Mouse (Mus musculus) CH12.LX (cell line): ENCODE data around the gene Zfp609. TPM values are rescaled to one million over a fixed set of nuclear protein-coding genes. Genes with fewer than 3 reads are reported as not detected.
A peak's percentile ranks its signal among the peaks of the same experiment; 100 is the strongest.

Experiments
- DNase-seq: peaks from one replicate; pipeline ENCODE4 v3.0.0-alpha.2; 2013; ENCODE audit errors: extremely low read depth
- H3K27ac ChIP-seq: 2 replicates; pipeline ENCODE4 v1.5.1; 2012; ENCODE audit warnings: low read depth, mild to moderate bottlenecking, control low read depth, moderate library complexity; ENCODE audit not compliant: insufficient read depth
- H3K27me3 ChIP-seq: replicated peaks from 2 replicates; pipeline ENCODE3; 2012; ENCODE audit warnings: inconsistent platforms
- H3K36me3 ChIP-seq, 2 experiments: replicated peaks in 1 of 2; 2 replicates each; pipeline versions ENCODE3 to v1.6.1; 2012; ENCODE audit warnings: inconsistent platforms in 1 of 2, low read length in 1 of 2, mild to moderate bottlenecking in 1 of 2, mixed read lengths in 1 of 2, moderate library complexity in 1 of 2; ENCODE audit not compliant: control insufficient read depth in 1 of 2, insufficient read depth in 1 of 2
- H3K4me1 ChIP-seq, 2 experiments: 2 replicates each; pipeline ENCODE4 v1.6.1; 2012; ENCODE audit warnings: inconsistent platforms in 1 of 2, moderate library complexity in 1 of 2; ENCODE audit not compliant: insufficient read depth in 2 of 2, control insufficient read depth in 1 of 2
- H3K4me2 ChIP-seq: 2 replicates; pipeline ENCODE4 v1.6.1; 2012; ENCODE audit warnings: low read depth, mild to moderate bottlenecking, control low read depth; ENCODE audit not compliant: poor library complexity, insufficient read depth, severe bottlenecking
- H3K4me3 ChIP-seq, 3 experiments: fragments of 150-350 bp in 1 of 3; sonication (generic) in 1 of 3; replicated peaks in 1 of 3; 2 replicates each; pipeline versions ENCODE3 to v1.5.1; 2011 to 2012; ENCODE audit warnings: low read depth in 2 of 3, low read length in 2 of 3, mild to moderate bottlenecking in 2 of 3, moderate library complexity in 2 of 3, control low read depth in 1 of 3, improper control_type of control experiment in 1 of 3, inconsistent platforms in 1 of 3, mixed read lengths in 1 of 3; ENCODE audit not compliant: poor library complexity in 1 of 3
- H3K79me2 ChIP-seq: replicated peaks from 2 replicates; pipeline ENCODE4 v1.6.1; 2012; ENCODE audit warnings: mild to moderate bottlenecking, moderate library complexity; ENCODE audit not compliant: control insufficient read depth, poor library complexity, insufficient read depth, severe bottlenecking; ENCODE audit errors: extremely low read depth
- H3K9ac ChIP-seq: 2 replicates; pipeline ENCODE4 v1.6.1; 2012; ENCODE audit warnings: low read depth, mild to moderate bottlenecking, control low read depth, moderate library complexity; ENCODE audit not compliant: insufficient read depth
- H3K9me3 ChIP-seq: replicated peaks from 2 replicates; pipeline ENCODE3; 2012; ENCODE audit warnings: low read length, inconsistent platforms, mixed read lengths
- CTCF ChIP-seq, 2 experiments: IDR thresholded peaks in 1 of 2; conservative IDR thresholded peaks in 1 of 2; 2 replicates each; pipeline ENCODE4 v1.5.1; 2011 to 2012; ENCODE audit warnings: low read depth in 2 of 2, low read length in 2 of 2, improper control_type of control experiment in 1 of 2, inconsistent platforms in 1 of 2, mild to moderate bottlenecking in 1 of 2, moderate library complexity in 1 of 2
- E2F4 ChIP-seq: IDR thresholded peaks from 2 replicates; pipeline ENCODE4 v1.6.1; 2011; ENCODE audit warnings: low read depth, low read length, improper control_type of control experiment; ENCODE audit not compliant: insufficient replicate concordance
- ELF1 ChIP-seq: IDR thresholded peaks from 2 replicates; pipeline ENCODE4 v1.6.1; 2014; ENCODE audit warnings: low read depth, mild to moderate bottlenecking, inconsistent platforms, low read length, improper control_type of control experiment
- IRF4 ChIP-seq: IDR thresholded peaks from 2 replicates; pipeline ENCODE4 v1.6.1; 2014; ENCODE audit warnings: low read depth, mild to moderate bottlenecking, inconsistent platforms, low read length, improper control_type of control experiment
- JUND ChIP-seq: conservative IDR thresholded peaks from 2 replicates; pipeline ENCODE4 v1.6.1; 2011; ENCODE audit warnings: low read depth, low read length, improper control_type of control experiment
- KAT2A ChIP-seq: IDR thresholded peaks from 2 replicates; pipeline ENCODE4 v1.6.1; 2012; ENCODE audit warnings: low read length, improper control_type of control experiment, inconsistent platforms; ENCODE audit not compliant: insufficient replicate concordance
- MAZ ChIP-seq: IDR thresholded peaks from 2 replicates; pipeline ENCODE4 v1.6.1; 2012; ENCODE audit warnings: low read depth, mild to moderate bottlenecking, inconsistent platforms, low read length, improper control_type of control experiment, moderate library complexity
- MEF2A ChIP-seq: IDR thresholded peaks from 2 replicates; pipeline ENCODE4 v1.6.1; 2014; ENCODE audit warnings: low read depth, mild to moderate bottlenecking, inconsistent platforms, low read length, improper control_type of control experiment, borderline replicate concordance
- MXI1 ChIP-seq: IDR thresholded peaks from 2 replicates; pipeline ENCODE4 v1.6.1; 2011; ENCODE audit warnings: mild to moderate bottlenecking, low read depth, low read length, improper control_type of control experiment
- PAX5 ChIP-seq: IDR thresholded peaks from 2 replicates; pipeline ENCODE4 v1.6.1; 2012; ENCODE audit warnings: low read length, inconsistent platforms, mixed read lengths
- POLR2AphosphoS2 ChIP-seq: IDR thresholded peaks from 2 replicates; pipeline ENCODE4 v1.6.1; 2011; ENCODE audit warnings: low read depth, low read length, improper control_type of control experiment
- RAD21 ChIP-seq: IDR thresholded peaks from 2 replicates; pipeline ENCODE4 v1.6.1; 2011; ENCODE audit warnings: low read depth, mild to moderate bottlenecking, low read length, improper control_type of control experiment, moderate library complexity
- RCOR1 ChIP-seq: conservative IDR thresholded peaks from 2 replicates; pipeline ENCODE4 v1.6.1; 2012; ENCODE audit warnings: low read depth, mild to moderate bottlenecking, inconsistent platforms, low read length, improper control_type of control experiment
- SIN3A ChIP-seq: IDR thresholded peaks from 2 replicates; pipeline ENCODE4 v1.6.1; 2012; ENCODE audit warnings: low read length, improper control_type of control experiment, inconsistent platforms
- SMC3 ChIP-seq: IDR thresholded peaks from 2 replicates; pipeline ENCODE4 v1.6.1; 2011; ENCODE audit warnings: low read depth, low read length, improper control_type of control experiment
- UBTF ChIP-seq: IDR thresholded peaks from 2 replicates; pipeline ENCODE4 v1.6.1; 2012; ENCODE audit warnings: low read depth, mild to moderate bottlenecking, inconsistent platforms, low read length, improper control_type of control experiment, moderate library complexity
- USF1 ChIP-seq: IDR thresholded peaks from 2 replicates; pipeline ENCODE4 v1.6.1; 2014; ENCODE audit warnings: low read depth, mild to moderate bottlenecking, inconsistent platforms, low read length, improper control_type of control experiment
- ZC3H11A ChIP-seq: IDR thresholded peaks from 2 replicates; pipeline ENCODE4 v1.6.1; 2012; ENCODE audit warnings: low read depth, mild to moderate bottlenecking, inconsistent platforms, low read length, improper control_type of control experiment
- ZKSCAN1 ChIP-seq: IDR thresholded peaks from 2 replicates; pipeline ENCODE4 v1.6.1; 2012; ENCODE audit warnings: low read depth, inconsistent platforms, low read length, improper control_type of control experiment, borderline replicate concordance
- ZNF384 ChIP-seq: IDR thresholded peaks from 2 replicates; pipeline ENCODE4 v1.6.1; 2012; ENCODE audit warnings: low read depth, low read length, improper control_type of control experiment, inconsistent platforms
- dilution Hi-C: fragments of 300-500 bp; cut with MboI; formaldehyde crosslinking; loops from 2 replicates; pipeline ENCODE4 v1.14.3; 2020; ENCODE audit warnings: low sequenced_read_pairs; ENCODE audit not compliant: extremely low pct_unique_long_range_greater_than_20kb, extremely low pct_ligation_motif_present
- in situ Hi-C: fragments of 300-500 bp; cut with MboI; formaldehyde crosslinking; loops from 3 replicates; pipeline ENCODE4 v1.14.3; 2019; ENCODE audit warnings: low sequenced_read_pairs, low pct_ligation_motif_present, low pct_unique_long_range_greater_than_20kb, mixed read lengths
- polyA plus RNA-seq: library from polyadenylated mRNA; unstranded; fragments of >175 nt; gene quantifications from 2 replicates; pipeline ENCODE4 v1.2.1, GENCODE M21; 2012; ENCODE audit warnings: low read depth; ENCODE audit not compliant: insufficient read length
- total RNA-seq, 2 experiments: library from RNA; depleted of rRNA; stranded (reverse); fragments of 300-350 nt in 1 of 2; fragments of >200 nt in 1 of 2; gene quantifications; 2 replicates each; pipeline ENCODE4 v1.2.3; 2012 to 2014

The Zfp609 gene
- total and polyA plus RNA-seq, 3 experiments: 1.2 to 15.4 (median 3.2) TPM

DNA sequence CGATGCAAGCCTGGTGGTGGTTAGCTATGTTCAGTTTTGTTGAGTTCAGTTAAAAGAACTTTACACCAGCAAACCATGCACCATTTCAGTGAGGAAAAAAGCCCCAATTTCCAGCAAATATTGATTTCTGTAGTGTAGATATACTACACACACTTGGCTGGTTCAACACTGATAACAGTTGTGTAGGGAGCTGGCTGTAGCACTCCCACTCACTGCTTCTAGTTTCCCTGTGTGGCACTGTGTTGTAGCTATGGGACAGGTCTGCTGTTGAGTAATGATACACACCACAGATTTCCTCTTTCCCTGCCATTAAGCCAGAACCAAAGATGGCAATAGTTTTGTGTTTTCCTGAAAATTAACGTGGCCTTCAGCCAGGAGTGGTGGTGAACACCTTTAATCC is 142.7 kb downstream of the Zfp609 start:
- peaks cover 0 to 36% of the 10 kb centered on the region in 2 experiments; a peak in 2 of 4 replicates for H3K4me1 ChIP-seq

GRCm38 (mm10) chr9:65682994-65683393 is 144.4 kb downstream of the Zfp609 start:
- Histone ChIP-seq H3K4me3 (no peak overlapping the region), H3K9ac (no peak overlapping the region), H3K36me3 (peaks cover 11 to 63% of the 10 kb centered on the region in 2 experiments), H3K4me2 (no peak overlapping the region), H3K9me3 (no peaks in the 10 kb centered on the region), H3K79me2 (peaks cover 3% of the 10 kb centered on the region; the same call in 1 of the 2 replicates), H3K27ac (no peak overlapping the region), H3K27me3 (no peaks in the 10 kb centered on the region), H3K4me1 (peaks cover 0 to 47% of the 10 kb centered on the region in 2 experiments; a peak in 2 of 4 replicates)
- TF ChIP-seq JUND (no peak), MEF2A (no peak), SIN3A (no peak), KAT2A (no peak), SMC3 (peak; percentile 54), ZKSCAN1 (no peak), RAD21 (peak; percentile 40), RCOR1 (no peak), MXI1 (no peak), E2F4 (no peak), IRF4 (no peak), MAZ (no peak), CTCF (conservative IDR thresholded peaks at IDR 0.05 in 1 of 2, IDR thresholded peaks at IDR 0.05 in 1 of 2; ENCODE audit: low read depth in 2 of 2, low read length in 2 of 2) (peak; percentile 32 to 69; a peak in 3 of 4 replicates), ZNF384 (no peak), ELF1 (no peak), POLR2AphosphoS2 (no peak)
- dilution Hi-C loops: no loop called here
- DNase-seq: peak; percentile 43
- in situ Hi-C loops: no loop called here

More for the DNA sequence above, 142.7 kb downstream of the Zfp609 start:
- Histone ChIP-seq H3K27me3 (no peaks in the 10 kb centered on the region), H3K4me2 (no peak overlapping the region), H3K27ac (no peak overlapping the region), H3K36me3 (peaks cover 19 to 62% of the 10 kb centered on the region in 2 experiments), H3K9me3 (no peaks in the 10 kb centered on the region), H3K4me3 (no peak overlapping the region), H3K79me2 (0 out of 2 replicates have a peak, but pooled peaks cover 3% of the 10 kb centered on the region), H3K9ac (no peak overlapping the region)
- TF ChIP-seq PAX5 (no peak), UBTF (no peak), USF1 (no peak), SIN3A (no peak), ZC3H11A (no peak)
- no peak for DNase-seq
- in situ Hi-C loops: no loop called here
- dilution Hi-C loops: no loop called here
